14 mouse cellular contexts compared by ENCODE assay signal in genomic region chr6:15728844-15729577, GRCm38 (mm10). TPM values are rescaled to one million over a fixed set of nuclear protein-coding genes. Genes with fewer than 3 reads are reported as not detected.
DNase-seq lines count a peak whose midpoint lies in the region; ATAC-seq and TF ChIP-seq lines count a peak whose summit lies in the region.
"Had no signal": no experiment of that assay in that cellular context is flagged by ENCODE, and none has a peak within 500 bp of the region (broad histone marks: within the 10 kb centered on the region; RNA-seq: fewer than 3 reads in every experiment).

No protein-coding gene starts in this region.

- H3K36me3 ChIP-seq in heart, postnatal 0 days (replicated peaks; ENCODE audit: control insufficient read depth, insufficient read depth, low read length): no peaks in the 10 kb centered on the region
- no peaks in the 10 kb centered on the region for H3K36me3 ChIP-seq in heart, embryonic 10.5 days
- H3K36me3 ChIP-seq: hindbrain, embryonic 15.5 days; limb, embryonic 10.5 days had no signal

- DNase-seq in heart, postnatal 0 days (ENCODE audit: low spot score): no peak
- no peak for DNase-seq in heart, embryonic 10.5 days (ENCODE audit: low spot score)
- peak; percentile 76 for DNase-seq in 3T3-L1 (ENCODE audit: low read depth, low spot score)
- DNase-seq in induced T-regulatory cell, adult 2 months (ENCODE audit: low read depth): peak; percentile 54
- no peak for DNase-seq in right cerebral cortex, postnatal 25 days
- DNase-seq in cerebellum, postnatal 25 days: no peak
- DNase-seq in gastrocnemius, adult 8-10 months (ENCODE audit: low spot score in 2 of 2): no peak
- DNase-seq: embryo, embryonic 11 days; lung, embryonic 14.5 days; thymus, postnatal 4 days had no signal

- H3K9me3 ChIP-seq in heart, postnatal 0 days (replicated peaks; ENCODE audit: control insufficient read depth, low read length): no peaks in the 10 kb centered on the region
- H3K9me3 ChIP-seq in heart, embryonic 10.5 days: no peaks in the 10 kb centered on the region
- H3K9me3 ChIP-seq: hindbrain, embryonic 15.5 days; limb, embryonic 10.5 days had no signal

- H3K27ac ChIP-seq in heart, postnatal 0 days (ENCODE audit: low read depth): peak overlapping the region; percentile 32; the same call in 1 of the 2 replicates
- H3K27ac ChIP-seq in heart, embryonic 10.5 days: no peak overlapping the region
- H3K27ac ChIP-seq: hindbrain, embryonic 15.5 days; layer of hippocampus, adult 2 months; limb, embryonic 10.5 days had no signal

- peaks cover 37% of the 10 kb centered on the region for H3K4me1 ChIP-seq in heart, postnatal 0 days (ENCODE audit: control insufficient read depth, insufficient read depth)
- 0 out of 2 replicates have a peak, but pooled peaks cover 10% of the 10 kb centered on the region for H3K4me1 ChIP-seq in heart, embryonic 10.5 days
- H3K4me1 ChIP-seq: hindbrain, embryonic 15.5 days had no signal

- no peak overlapping the region for H3K9ac ChIP-seq in heart, postnatal 0 days (replicated peaks; ENCODE audit: low read depth, low read length)
- H3K9ac ChIP-seq: hindbrain, embryonic 15.5 days; lung, embryonic 14.5 days had no signal

- H3K4me3 ChIP-seq in heart, postnatal 0 days (ENCODE audit: low read depth, low read length): no peak overlapping the region
- no peak overlapping the region for H3K4me3 ChIP-seq in heart, embryonic 10.5 days
- H3K4me3 ChIP-seq: hindbrain, embryonic 15.5 days; layer of hippocampus, adult 2 months; limb, embryonic 10.5 days had no signal

- no peak for TF ChIP-seq EP300 in heart, postnatal 0 days (IDR thresholded peaks at IDR 0.05; ENCODE audit: low read depth)

- H3K4me2 ChIP-seq in heart, postnatal 0 days (ENCODE audit: low read depth, low read length): no peak overlapping the region
- H3K4me2 ChIP-seq: hindbrain, embryonic 15.5 days; lung, embryonic 14.5 days had no signal

- ATAC-seq in heart, postnatal 0 days (ENCODE audit: insufficient read depth, low read depth): no peak
- ATAC-seq in CD4-positive, CD25-positive, alpha-beta regulatory T cell, adult 4 months: peak; percentile 73

- TF ChIP-seq CTCF in heart, postnatal 0 days (IDR thresholded peaks at IDR 0.05; ENCODE audit: low read depth): no peak

- H3K27me3 ChIP-seq in heart, postnatal 0 days (ENCODE audit: control insufficient read depth, insufficient read depth, low read length): no peaks in the 10 kb centered on the region
- H3K27me3 ChIP-seq in heart, embryonic 10.5 days (ENCODE audit: insufficient read depth, poor library complexity, severe bottlenecking): no peaks in the 10 kb centered on the region
- H3K27me3 ChIP-seq: hindbrain, embryonic 15.5 days had no signal

- 71% methylated on average over 6 of the region's 6 CpGs for WGBS in heart, postnatal 0 days
- WGBS in heart, embryonic 10.5 days: 84% methylated on average over 6 of the region's 6 CpGs

RNA-seq across cellular contexts. Expression of gene Mdfic, which starts 8.6 kb away (rescaled TPM):
- 11.1 and 16.9 TPM in 2 replicates for total RNA-seq in heart, postnatal 0 days (2014; rRNA removed; ENCODE audit: low replicate concordance)
- 2.4 and 2.6 TPM in 2 replicates for polyA plus RNA-seq in heart, postnatal 0 days (2015; fragmentation: Nextera tagmentation; extraction: Ambion mirVana)
- polyA plus RNA-seq in heart, embryonic 10.5 days (2016; fragmentation: Nextera tagmentation; extraction: Ambion mirVana): 4.9 and 6.3 TPM in 2 replicates
- polyA plus RNA-seq in CD4-positive, CD25-positive, alpha-beta regulatory T cell, adult 4 months (2017; shearing (Covaris generic)): 10 to 100 TPM; 16.0 to 24.9 TPM
- 10 to 100 TPM in 1 of 4 experiments, 1 to 10 TPM in 3; 6.6 to 10.3 (median 6.9) TPM for total RNA-seq in gastrocnemius, adult 8-10 months (2022)

Comparison
In these comparisons a context has a peak if more than half of its experiments do, and no peak if none do; other contexts are left out.
1. DNase-seq: peak in 3T3-L1 (single experiment) and induced T-regulatory cell, adult 2 months (single experiment); none in heart, postnatal 0 days (single experiment), heart, embryonic 10.5 days (single experiment), right cerebral cortex, postnatal 25 days (single experiment), cerebellum, postnatal 25 days (0 of 2) and gastrocnemius, adult 8-10 months (0 of 2).